Mouse (Mus musculus) ES-Bruce4 (cell line): ENCODE results near the gene Slc48a1. TPM values are rescaled to one million over a fixed set of nuclear protein-coding genes. Genes with fewer than 3 reads are reported as not detected.

Experiments used
- H3K27ac ChIP-seq: 2 replicates; pipeline ENCODE4 v1.5.1; 2012; ENCODE audit warnings: low read length, inconsistent platforms; ENCODE audit not compliant: insufficient read depth
- H3K27me3 ChIP-seq: 2 replicates; pipeline ENCODE4 v1.6.1; 2012; ENCODE audit warnings: mild to moderate bottlenecking, low read length, inconsistent platforms; ENCODE audit not compliant: control insufficient read depth, poor library complexity, insufficient read depth, severe bottlenecking
- H3K36me3 ChIP-seq: 2 replicates; pipeline ENCODE4 v1.6.1; 2012; ENCODE audit warnings: inconsistent platforms, mild to moderate bottlenecking, low read length, moderate library complexity; ENCODE audit not compliant: control insufficient read depth, poor library complexity, insufficient read depth, severe bottlenecking
- H3K4me1 ChIP-seq: one replicate; pipeline ENCODE4 v1.8.1; 2011; ENCODE audit warnings: low read length; ENCODE audit not compliant: control insufficient read depth, insufficient read depth
- H3K4me3 ChIP-seq: 2 replicates; pipeline ENCODE4 v1.5.1; 2011; ENCODE audit warnings: low read depth, mild to moderate bottlenecking, low read length
- H3K9ac ChIP-seq: 2 replicates; pipeline ENCODE4 v1.6.1; 2012; ENCODE audit warnings: low read depth, mild to moderate bottlenecking, inconsistent platforms; ENCODE audit not compliant: poor library complexity, severe bottlenecking
- H3K9me3 ChIP-seq: replicated peaks from 2 replicates; pipeline ENCODE4 v1.6.1; 2012; ENCODE audit warnings: mild to moderate bottlenecking, low read length, inconsistent platforms; ENCODE audit not compliant: control insufficient read depth, poor library complexity, insufficient read depth, severe bottlenecking
- CTCF ChIP-seq: IDR thresholded peaks from one replicate; pipeline ENCODE4 v1.8.1; 2011; ENCODE audit warnings: low read depth, low read length
- EP300 ChIP-seq: IDR thresholded peaks from 2 replicates; pipeline ENCODE4 v1.6.1; 2011; ENCODE audit warnings: low read depth, low read length; ENCODE audit not compliant: insufficient read depth
- POLR2A ChIP-seq: IDR thresholded peaks from one replicate; pipeline ENCODE4 v1.8.1; 2011; ENCODE audit warnings: low read length; ENCODE audit not compliant: insufficient read depth
- polyA plus RNA-seq: library from polyadenylated mRNA; stranded (reverse); fragments of >200 nt; gene quantifications from 2 replicates; pipeline ENCODE4 v1.2.4, GENCODE M21; 2011; ENCODE audit warnings: low read depth; ENCODE audit not compliant: missing spikeins, insufficient read depth, insufficient read length

Slc48a1 gene
- polyA plus RNA-seq, 1 experiment, result 17.2 TPM

GRCm38 (mm10) chr15:97744930-97745329 lies 33.4 kb upstream of the Slc48a1 start:
- H3K4me3 ChIP-seq, result no peak overlapping the region
- no peaks in the 10 kb centered on the region for H3K9me3 ChIP-seq
- no peak overlapping the region for H3K9ac ChIP-seq
- no peak overlapping the region for H3K27ac ChIP-seq
- no peaks in the 10 kb centered on the region for H3K4me1 ChIP-seq
- H3K36me3 ChIP-seq, result no peaks in the 10 kb centered on the region; the same call in 1 of the 2 replicates
- no peak for TF ChIP-seq CTCF
- no peak for TF ChIP-seq EP300
- no peaks in the 10 kb centered on the region for H3K27me3 ChIP-seq

- TF ChIP-seq CTCF, result no peak
- no peak for TF ChIP-seq EP300
- no peak for TF ChIP-seq POLR2A
- no peaks in the 10 kb centered on the region; the same call in 1 of the 2 replicates for H3K36me3 ChIP-seq
- H3K4me3 ChIP-seq, result no peak overlapping the region
- H3K27me3 ChIP-seq, result no peaks in the 10 kb centered on the region
- no peak overlapping the region for H3K9ac ChIP-seq
- H3K27ac ChIP-seq, result no peak overlapping the region
- H3K4me1 ChIP-seq, result no peaks in the 10 kb centered on the region
- H3K9me3 ChIP-seq, result no peaks in the 10 kb centered on the region
Measured at GRCm38 (mm10) chr15:97745331-97745730, 33.0 kb upstream of the Slc48a1 start.

- H3K4me1 ChIP-seq, result no peaks in the 10 kb centered on the region
- TF ChIP-seq POLR2A, result no peak
- TF ChIP-seq CTCF, result no peak
- no peak for TF ChIP-seq EP300
Measured at GRCm38 (mm10) chr15:97746278-97746677, 32.0 kb upstream of the Slc48a1 start.

GRCm38 (mm10) chr15:97746748-97747147 lies 31.6 kb upstream of the Slc48a1 start:
- H3K4me3 ChIP-seq, result no peak overlapping the region
- TF ChIP-seq CTCF (no peak), EP300 (no peak), POLR2A (no peak)
- no peak overlapping the region for H3K9ac ChIP-seq

More at GRCm38 (mm10) chr15:97746278-97746677, 32.0 kb upstream of the Slc48a1 start:
- no peaks in the 10 kb centered on the region for H3K9me3 ChIP-seq
- no peaks in the 10 kb centered on the region; the same call in 1 of the 2 replicates for H3K36me3 ChIP-seq
- H3K27me3 ChIP-seq, result no peaks in the 10 kb centered on the region
- H3K9ac ChIP-seq, result no peak overlapping the region
- H3K27ac ChIP-seq, result no peak overlapping the region
- no peak overlapping the region for H3K4me3 ChIP-seq

GRCm38 (mm10) chr15:97747486-97747885 lies 30.8 kb upstream of the Slc48a1 start:
- Histone ChIP-seq H3K36me3 (no peaks in the 10 kb centered on the region; the same call in 1 of the 2 replicates), H3K4me1 (no peaks in the 10 kb centered on the region), H3K9ac (no peak overlapping the region), H3K27ac (no peak overlapping the region), H3K4me3 (no peak overlapping the region), H3K9me3 (no peaks in the 10 kb centered on the region), H3K27me3 (no peaks in the 10 kb centered on the region)
- no peak for TF ChIP-seq EP300
- TF ChIP-seq CTCF, result no peak
- TF ChIP-seq POLR2A, result no peak

More at GRCm38 (mm10) chr15:97746748-97747147, 31.6 kb upstream of the Slc48a1 start:
- no peaks in the 10 kb centered on the region for H3K27me3 ChIP-seq
- H3K4me1 ChIP-seq, result no peaks in the 10 kb centered on the region
- no peaks in the 10 kb centered on the region for H3K9me3 ChIP-seq
- H3K27ac ChIP-seq, result no peak overlapping the region
- no peaks in the 10 kb centered on the region; the same call in 1 of the 2 replicates for H3K36me3 ChIP-seq

GRCm38 (mm10) chr15:97748309-97748708 lies 30.0 kb upstream of the Slc48a1 start:
- Histone ChIP-seq H3K9ac (no peak overlapping the region), H3K9me3 (no peaks in the 10 kb centered on the region), H3K27me3 (no peaks in the 10 kb centered on the region), H3K4me1 (no peaks in the 10 kb centered on the region), H3K4me3 (no peak overlapping the region), H3K27ac (no peak overlapping the region), H3K36me3 (no peaks in the 10 kb centered on the region; the same call in 1 of the 2 replicates)
- no peak for TF ChIP-seq EP300
- TF ChIP-seq POLR2A, result no peak
- TF ChIP-seq CTCF, result no peak
